Comparison of ENCODE assay signal across 11 mouse cellular contexts in genomic region chr7:37213751-37214181, GRCm38 (mm10).
A peak's percentile ranks its signal among the peaks of the same experiment; 100 is the strongest.
DNase-seq lines count a peak whose midpoint lies in the region; ATAC-seq lines count a peak whose summit lies in the region.
"Had no signal": no experiment of that assay in that cellular context is flagged by ENCODE, and none has a peak within 500 bp of the region (broad histone marks: within the 10 kb centered on the region; RNA-seq: fewer than 3 reads in every experiment).

No protein-coding gene starts in this region.

- 25% methylated on average over 3 of the region's 3 CpGs for WGBS in heart, embryonic 13.5 days
- 22% methylated on average over 3 of the region's 3 CpGs for WGBS in embryonic facial prominence, embryonic 12.5 days
- 13% methylated on average over 3 of the region's 3 CpGs for WGBS in liver, embryonic 13.5 days (ENCODE audit: insufficient replicate concordance)

- no peak for ATAC-seq in heart, embryonic 13.5 days (ENCODE audit: extremely low read depth, insufficient number of reproducible peaks, low FRiP score, low TSS enrichment)
- no peak for ATAC-seq in embryonic facial prominence, embryonic 12.5 days (ENCODE audit: insufficient number of reproducible peaks, insufficient read depth, low FRiP score, low TSS enrichment)
- ATAC-seq in liver, embryonic 13.5 days (ENCODE audit: low read depth) = peak; percentile 64

- no peak for DNase-seq in heart, adult 18-20 months
- peak; percentile 18 for DNase-seq in R1 (ENCODE audit: low read depth, low spot score)
- no peak for DNase-seq in liver, embryonic 13.5 days
- no peak for DNase-seq in urinary bladder, postnatal 10 days (ENCODE audit: low spot score)
- DNase-seq in layer of hippocampus, adult 8-10 months (ENCODE audit: low spot score in 2 of 2) = no peak
- DNase-seq in left cerebral cortex, adult 18-20 months (ENCODE audit: low spot score in 2 of 2) = no peak
- DNase-seq: gastrocnemius, postnatal 14 days; spleen, adult 18-20 months had no signal

- H3K9ac ChIP-seq in heart, embryonic 13.5 days = no peak overlapping the region
- H3K9ac ChIP-seq in embryonic facial prominence, embryonic 12.5 days = no peak overlapping the region; the same call in 1 of the 2 replicates
- no peak overlapping the region for H3K9ac ChIP-seq in liver, embryonic 13.5 days

- no peaks in the 10 kb centered on the region for H3K9me3 ChIP-seq in heart, embryonic 13.5 days
- H3K9me3 ChIP-seq in embryonic facial prominence, embryonic 12.5 days = no peaks in the 10 kb centered on the region
- H3K9me3 ChIP-seq in liver, embryonic 13.5 days (replicated peaks) = no peaks in the 10 kb centered on the region

- no peaks in the 10 kb centered on the region for H3K36me3 ChIP-seq in heart, embryonic 13.5 days
- H3K36me3 ChIP-seq in embryonic facial prominence, embryonic 12.5 days = no peaks in the 10 kb centered on the region
- H3K36me3 ChIP-seq in liver, embryonic 13.5 days = no peaks in the 10 kb centered on the region

- 0 out of 2 replicates have a peak, but pooled peaks cover 6% of the 10 kb centered on the region for H3K4me1 ChIP-seq in heart, embryonic 13.5 days
- H3K4me1 ChIP-seq in embryonic facial prominence, embryonic 12.5 days = peaks cover 12% of the 10 kb centered on the region
- peaks cover 9% of the 10 kb centered on the region; the same call in 1 of the 2 replicates for H3K4me1 ChIP-seq in liver, embryonic 13.5 days (replicated peaks)

- peak overlapping the region; percentile 47 for H3K4me2 ChIP-seq in heart, embryonic 13.5 days
- H3K4me2 ChIP-seq in embryonic facial prominence, embryonic 12.5 days (replicated peaks) = peak overlapping the region; percentile 24; the same call in 1 of the 2 replicates
- no peak overlapping the region for H3K4me2 ChIP-seq in liver, embryonic 13.5 days

- H3K27ac ChIP-seq in heart, embryonic 13.5 days (replicated peaks) = no peak overlapping the region
- H3K27ac ChIP-seq in embryonic facial prominence, embryonic 12.5 days = no peak overlapping the region
- H3K27ac ChIP-seq in liver, embryonic 13.5 days = no peak overlapping the region

- H3K4me3 ChIP-seq in heart, embryonic 13.5 days = no peak overlapping the region
- no peak overlapping the region for H3K4me3 ChIP-seq in embryonic facial prominence, embryonic 12.5 days
- H3K4me3 ChIP-seq in liver, embryonic 13.5 days (replicated peaks) = no peak overlapping the region

- H3K27me3 ChIP-seq in heart, embryonic 13.5 days (replicated peaks) = no peaks in the 10 kb centered on the region
- no peaks in the 10 kb centered on the region for H3K27me3 ChIP-seq in embryonic facial prominence, embryonic 12.5 days
- no peaks in the 10 kb centered on the region for H3K27me3 ChIP-seq in liver, embryonic 13.5 days
- H3K27me3 ChIP-seq: CH12.LX had no signal
